Mouse (Mus musculus): ENCODE measurements around the gene Itga9. TPM values are rescaled to one million over a fixed set of nuclear protein-coding genes. Genes with fewer than 3 reads are reported as not detected.

The Itga9 gene
- polyA plus RNA-seq, 1 experiment = 0.14 TPM

DNA sequence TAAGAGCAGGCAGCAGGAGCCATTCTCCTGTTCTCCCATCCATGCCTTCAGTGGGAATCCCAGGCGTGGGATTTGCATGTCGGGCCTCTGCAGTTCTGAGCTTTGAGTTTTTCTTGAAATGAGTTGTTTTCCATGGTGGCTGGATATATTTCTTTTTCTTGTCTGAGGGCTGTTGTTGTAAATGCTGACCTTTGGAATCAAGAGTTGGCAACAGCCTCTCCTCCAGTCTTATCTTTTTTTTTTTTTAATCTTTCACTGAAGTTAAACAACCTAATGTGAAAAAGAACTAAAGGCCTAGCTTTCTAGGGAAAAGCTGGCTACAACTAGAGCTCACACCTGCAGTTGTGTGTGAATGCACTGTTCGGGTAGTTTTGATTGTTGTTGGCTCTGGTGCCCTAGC lies 240.3 kb downstream of the Itga9 start:
- no peaks in the 10 kb centered on the region for H3K79me2 ChIP-seq (ENCODE audit: control insufficient read depth, insufficient read depth)
- TF ChIP-seq POLR2A (IDR thresholded peaks at IDR 0.05; ENCODE audit: insufficient read length, low read depth) (no peak), MAX (IDR thresholded peaks at IDR 0.05; ENCODE audit: low read depth) (no peak), SRF (IDR thresholded peaks at IDR 0.05; ENCODE audit: control insufficient read depth, insufficient read length, low read depth) (no peak), MYOG (IDR thresholded peaks at IDR 0.05; ENCODE audit: control insufficient read depth in 1 of 3, insufficient read depth in 1 of 3, insufficient read length in 2 of 3, low read depth in 2 of 3) (no peak), REST (IDR thresholded peaks at IDR 0.05; ENCODE audit: insufficient read depth, insufficient read length) (no peak), TCF3 (IDR thresholded peaks at IDR 0.05; ENCODE audit: insufficient read length, low read depth) (no peak), USF1 (IDR thresholded peaks at IDR 0.05; ENCODE audit: low read depth) (no peak), POLR2AphosphoS2 (IDR thresholded peaks at IDR 0.05; ENCODE audit: insufficient read length, low read depth) (no peak), CEBPB (IDR thresholded peaks at IDR 0.05; ENCODE audit: insufficient read depth, poor library complexity, severe bottlenecking) (no peak), MYOD1 (IDR thresholded peaks at IDR 0.05; ENCODE audit: control insufficient read depth in 1 of 3, insufficient read length in 2 of 3, low read depth in 2 of 3) (no peak), E2F4 (IDR thresholded peaks at IDR 0.05; ENCODE audit: insufficient read depth) (no peak), TCF12 (IDR thresholded peaks at IDR 0.05; ENCODE audit: insufficient read depth, poor library complexity, severe bottlenecking) (no peak)
- H3K4me3 ChIP-seq = no peak overlapping the region
- no peak overlapping the region for H3K4me2 ChIP-seq (ENCODE audit: low read depth)
- H3K36me3 ChIP-seq (ENCODE audit: control insufficient read depth, insufficient read depth) = no peaks in the 10 kb centered on the region
- H3K27me3 ChIP-seq (ENCODE audit: control insufficient read depth, insufficient read depth, insufficient read length) = peaks cover 5% of the 10 kb centered on the region
- H3ac ChIP-seq (ENCODE audit: control insufficient read depth, insufficient read length) = no peak overlapping the region

DNA sequence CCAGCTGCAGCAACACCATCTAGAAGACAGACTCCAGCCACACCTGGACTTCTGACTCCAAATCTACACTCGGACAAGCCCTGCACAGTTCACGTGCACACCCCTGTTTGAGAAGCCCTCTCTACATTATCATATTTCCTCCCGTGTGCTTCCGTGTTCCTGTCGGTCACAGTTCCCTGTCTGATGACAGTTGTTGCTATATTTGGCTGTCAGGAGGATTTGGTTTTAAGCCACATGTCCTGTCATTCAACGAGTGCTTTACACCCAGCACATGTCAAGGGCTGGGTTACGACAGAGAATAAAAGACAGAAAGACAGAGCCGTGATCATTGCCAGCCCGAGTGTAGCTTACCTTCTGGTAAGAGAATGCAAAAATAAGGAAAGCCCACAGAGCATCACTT lies 250.2 kb downstream of the Itga9 start:
- H3ac ChIP-seq (ENCODE audit: control insufficient read depth, insufficient read length) = no peak overlapping the region
- H3K4me3 ChIP-seq = no peak overlapping the region
- no peak overlapping the region for H3K4me2 ChIP-seq (ENCODE audit: low read depth)
- no peaks in the 10 kb centered on the region for H3K36me3 ChIP-seq (ENCODE audit: control insufficient read depth, insufficient read depth)
- H3K27me3 ChIP-seq (ENCODE audit: control insufficient read depth, insufficient read depth, insufficient read length) = no peaks in the 10 kb centered on the region
- TF ChIP-seq CEBPB (IDR thresholded peaks at IDR 0.05; ENCODE audit: insufficient read depth, poor library complexity, severe bottlenecking) (no peak), USF1 (IDR thresholded peaks at IDR 0.05; ENCODE audit: low read depth) (no peak), E2F4 (IDR thresholded peaks at IDR 0.05; ENCODE audit: insufficient read depth) (no peak), SRF (IDR thresholded peaks at IDR 0.05; ENCODE audit: control insufficient read depth, insufficient read length, low read depth) (no peak), POLR2A (IDR thresholded peaks at IDR 0.05; ENCODE audit: insufficient read length, low read depth) (no peak), MYOG (IDR thresholded peaks at IDR 0.05; ENCODE audit: control insufficient read depth in 1 of 3, insufficient read depth in 1 of 3, insufficient read length in 2 of 3, low read depth in 2 of 3) (no peak), MYOD1 (IDR thresholded peaks at IDR 0.05; ENCODE audit: control insufficient read depth in 1 of 3, insufficient read length in 2 of 3, low read depth in 2 of 3) (no peak), TCF12 (IDR thresholded peaks at IDR 0.05; ENCODE audit: insufficient read depth, poor library complexity, severe bottlenecking) (no peak), TCF3 (IDR thresholded peaks at IDR 0.05; ENCODE audit: insufficient read length, low read depth) (no peak)
- H3K79me2 ChIP-seq (ENCODE audit: control insufficient read depth, insufficient read depth) = no peaks in the 10 kb centered on the region

DNA sequence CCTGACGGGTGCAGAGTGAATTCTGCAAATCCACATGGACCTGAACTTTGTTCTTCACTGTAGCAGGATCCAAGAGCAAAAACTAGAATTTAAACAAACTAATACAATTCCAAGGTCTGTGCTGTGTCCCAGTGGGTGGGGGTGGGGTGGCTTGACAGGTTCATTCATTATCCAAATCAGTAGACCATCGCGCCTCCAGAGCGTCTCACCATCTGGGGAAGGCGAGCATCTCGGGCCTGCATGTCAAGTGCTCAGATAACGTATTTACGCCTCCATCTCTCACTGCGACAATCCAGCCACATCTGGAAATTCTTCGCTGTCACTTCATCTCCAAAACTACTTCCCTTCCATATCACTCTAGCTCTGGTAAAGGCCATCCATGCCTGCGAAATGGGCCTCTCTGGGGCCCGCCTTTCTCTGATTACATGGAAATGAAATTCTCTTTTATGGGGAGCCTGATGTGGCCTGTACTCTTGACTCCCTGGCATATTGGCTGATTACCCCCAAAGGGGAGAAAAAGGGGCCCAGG lies 254.2 kb downstream of the Itga9 start:
- H3K27me3 ChIP-seq (ENCODE audit: control insufficient read depth, insufficient read depth, insufficient read length) = no peaks in the 10 kb centered on the region
- no peak overlapping the region for H3K4me3 ChIP-seq
- TF ChIP-seq TCF12 (IDR thresholded peaks at IDR 0.05; ENCODE audit: insufficient read depth, poor library complexity, severe bottlenecking) (no peak), MAX (IDR thresholded peaks at IDR 0.05; ENCODE audit: low read depth) (no peak), POLR2A (IDR thresholded peaks at IDR 0.05; ENCODE audit: insufficient read length, low read depth) (no peak), USF1 (IDR thresholded peaks at IDR 0.05; ENCODE audit: low read depth) (no peak), MYOD1 (IDR thresholded peaks at IDR 0.05; ENCODE audit: control insufficient read depth in 1 of 3, insufficient read length in 2 of 3, low read depth in 2 of 3) (no peak), POLR2AphosphoS2 (IDR thresholded peaks at IDR 0.05; ENCODE audit: insufficient read length, low read depth) (no peak), TCF3 (IDR thresholded peaks at IDR 0.05; ENCODE audit: insufficient read length, low read depth) (no peak)
- H3ac ChIP-seq (ENCODE audit: control insufficient read depth, insufficient read length) = no peak overlapping the region
- no peaks in the 10 kb centered on the region for H3K36me3 ChIP-seq (ENCODE audit: control insufficient read depth, insufficient read depth)
- no peak overlapping the region for H3K4me2 ChIP-seq (ENCODE audit: low read depth)
- no peaks in the 10 kb centered on the region for H3K79me2 ChIP-seq (ENCODE audit: control insufficient read depth, insufficient read depth)

DNA sequence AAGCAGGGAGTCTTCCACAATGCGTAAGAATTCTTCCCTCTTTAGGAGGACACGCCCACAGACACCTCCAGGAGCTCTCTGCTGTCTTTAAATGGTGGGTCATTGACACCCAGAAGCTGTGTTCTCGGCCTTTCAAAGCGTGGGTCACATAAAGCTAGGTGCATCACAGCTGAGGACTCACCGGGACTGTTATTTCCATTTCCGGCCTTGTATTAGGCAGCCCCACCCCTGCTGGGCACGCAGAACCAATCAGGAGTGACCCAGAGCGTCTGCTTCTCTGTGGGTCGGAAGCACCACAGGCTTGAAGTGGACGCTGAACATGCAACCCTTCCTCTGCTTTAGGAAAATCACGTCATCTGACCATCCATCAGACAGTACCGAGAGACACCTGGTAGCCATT lies 255.7 kb downstream of the Itga9 start:
- Histone ChIP-seq H3K27me3 (ENCODE audit: control insufficient read depth, insufficient read depth, insufficient read length) (no peaks in the 10 kb centered on the region), H3K36me3 (ENCODE audit: control insufficient read depth, insufficient read depth) (no peaks in the 10 kb centered on the region), H3K4me3 (no peak overlapping the region), H3K4me2 (ENCODE audit: low read depth) (no peak overlapping the region), H3ac (ENCODE audit: control insufficient read depth, insufficient read length) (no peak overlapping the region), H3K79me2 (ENCODE audit: control insufficient read depth, insufficient read depth) (no peaks in the 10 kb centered on the region)
- TF ChIP-seq E2F4 (IDR thresholded peaks at IDR 0.05; ENCODE audit: insufficient read depth) = no peak
- TF ChIP-seq CEBPB (IDR thresholded peaks at IDR 0.05; ENCODE audit: insufficient read depth, poor library complexity, severe bottlenecking) = no peak
- no peak for TF ChIP-seq SRF (IDR thresholded peaks at IDR 0.05; ENCODE audit: control insufficient read depth, insufficient read length, low read depth)
- TF ChIP-seq USF1 (IDR thresholded peaks at IDR 0.05; ENCODE audit: low read depth) = no peak
- TF ChIP-seq POLR2AphosphoS2 (IDR thresholded peaks at IDR 0.05; ENCODE audit: insufficient read length, low read depth) = no peak
- TF ChIP-seq MAX (IDR thresholded peaks at IDR 0.05; ENCODE audit: low read depth) = no peak
- TF ChIP-seq TCF3 (IDR thresholded peaks at IDR 0.05; ENCODE audit: insufficient read length, low read depth) = no peak
- TF ChIP-seq REST (IDR thresholded peaks at IDR 0.05; ENCODE audit: insufficient read depth, insufficient read length) = no peak
- TF ChIP-seq POLR2A (IDR thresholded peaks at IDR 0.05; ENCODE audit: insufficient read length, low read depth) = no peak
- no peak for TF ChIP-seq MYOG (IDR thresholded peaks at IDR 0.05; ENCODE audit: control insufficient read depth in 1 of 3, insufficient read depth in 1 of 3, insufficient read length in 2 of 3, low read depth in 2 of 3)
- no peak for TF ChIP-seq MYOD1 (IDR thresholded peaks at IDR 0.05; ENCODE audit: control insufficient read depth in 1 of 3, insufficient read length in 2 of 3, low read depth in 2 of 3)
- TF ChIP-seq TCF12 (IDR thresholded peaks at IDR 0.05; ENCODE audit: insufficient read depth, poor library complexity, severe bottlenecking) = no peak

DNA sequence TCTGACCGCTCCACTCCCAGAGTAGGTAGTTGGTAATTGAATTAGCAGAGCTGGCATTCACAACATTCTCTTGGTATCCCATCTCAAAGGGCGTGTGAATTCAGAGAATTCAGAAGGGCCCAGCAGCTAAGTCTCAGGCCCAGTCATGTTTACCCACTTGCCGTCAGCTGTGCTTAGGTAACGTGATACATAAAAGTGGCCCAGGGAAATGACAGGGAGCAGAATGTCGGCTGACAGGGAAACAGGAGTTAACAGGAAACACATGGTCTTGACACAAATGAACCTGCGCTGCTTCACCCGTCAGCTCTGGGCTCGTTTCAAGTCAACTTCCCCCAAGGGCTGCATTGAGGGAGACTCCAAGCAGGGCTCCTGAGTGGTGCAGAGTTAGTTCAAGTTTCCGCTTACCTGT lies 256.4 kb downstream of the Itga9 start:
- TF ChIP-seq MAX (IDR thresholded peaks at IDR 0.05; ENCODE audit: low read depth) (no peak), MYOD1 (IDR thresholded peaks at IDR 0.05; ENCODE audit: control insufficient read depth in 1 of 3, insufficient read length in 2 of 3, low read depth in 2 of 3) (peak in 1 of 3 experiments; percentile 48)
- Histone ChIP-seq H3K27me3 (ENCODE audit: control insufficient read depth, insufficient read depth, insufficient read length) (no peaks in the 10 kb centered on the region), H3K36me3 (ENCODE audit: control insufficient read depth, insufficient read depth) (no peaks in the 10 kb centered on the region), H3K4me3 (no peak overlapping the region), H3K79me2 (ENCODE audit: control insufficient read depth, insufficient read depth) (no peaks in the 10 kb centered on the region), H3K4me2 (ENCODE audit: low read depth) (no peak overlapping the region), H3ac (ENCODE audit: control insufficient read depth, insufficient read length) (no peak overlapping the region)

Measured in myocyte (in vitro differentiated cells).